Mouse (Mus musculus) midbrain, postnatal 0 days (tissue): Measurements from ENCODE around the gene Zfr2. TPM values are rescaled to one million over a fixed set of nuclear protein-coding genes. Genes with fewer than 3 reads are reported as not detected.

Experiments used
- ATAC-seq: fragments of 200-750 bp; cut with Nextera tagmentation; 2 replicates; pipeline ENCODE4 v1.8.0; 2017; ENCODE audit warnings: moderate number of reproducible peaks, mild to moderate bottlenecking, moderate TSS enrichment, moderate library complexity; ENCODE audit not compliant: low FRiP score
- DNase-seq: peaks from one replicate; pipeline ENCODE4 v3.0.0-alpha.2; 2015; ENCODE audit warnings: low spot score
- H3K27ac ChIP-seq: fragments of 300-500 bp; sonication (generic); 2 replicates; pipeline ENCODE4 v1.5.1; 2014; ENCODE audit warnings: low read depth, mild to moderate bottlenecking, low read length, mixed read lengths
- H3K27me3 ChIP-seq: fragments of 300-500 bp; sonication (generic); 2 replicates; pipeline ENCODE4 v1.6.1; 2014; ENCODE audit warnings: low read length, control low read depth, mixed read lengths; ENCODE audit not compliant: insufficient read depth
- H3K36me3 ChIP-seq: fragments of 300-500 bp; sonication (generic); 2 replicates; pipeline ENCODE4 v1.6.1; 2014; ENCODE audit warnings: low read length, control low read depth, mixed read lengths; ENCODE audit not compliant: insufficient read depth
- H3K4me1 ChIP-seq: fragments of 300-500 bp; sonication (generic); 2 replicates; pipeline ENCODE4 v1.6.1; 2014; ENCODE audit warnings: mild to moderate bottlenecking, control low read depth, antibody characterized with exemption, low read length, mixed read lengths; ENCODE audit not compliant: insufficient read depth
- H3K4me2 ChIP-seq: fragments of 300-500 bp; sonication (generic); 2 replicates; pipeline ENCODE4 v1.6.1; 2014; ENCODE audit warnings: low read depth, mild to moderate bottlenecking, low read length, mixed read lengths; ENCODE audit not compliant: poor library complexity, severe bottlenecking
- H3K4me3 ChIP-seq: fragments of 300-500 bp; sonication (generic); 2 replicates; pipeline ENCODE4 v1.5.1; 2014; ENCODE audit warnings: low read depth, mild to moderate bottlenecking, low read length, moderate library complexity
- H3K9ac ChIP-seq: fragments of 300-500 bp; sonication (generic); replicated peaks from 2 replicates; pipeline ENCODE4 v1.6.1; 2014; ENCODE audit warnings: mild to moderate bottlenecking, low read length, moderate library complexity, mixed read lengths; ENCODE audit not compliant: poor library complexity, severe bottlenecking
- H3K9me3 ChIP-seq: fragments of 300-500 bp; sonication (generic); 2 replicates; pipeline ENCODE4 v1.6.1; 2016; ENCODE audit warnings: low read length, control low read depth
- CTCF ChIP-seq: IDR thresholded peaks from 2 replicates; pipeline ENCODE4 v1.5.1; 2016; ENCODE audit warnings: antibody characterized with exemption, mild to moderate bottlenecking
- WGBS: fragments of 180-500 bp; shearing (Covaris S2); extraction: QIAGEN DNeasy Blood & Tissue Kit; methylation state at CpG from one replicate; pipeline ENCODE4 v1.1.7; 2014; 5-methylcytosine and 5-hydroxymethylcytosine counted together
- polyA plus RNA-seq: library from polyadenylated mRNA; unstranded; fragments of >200 nt; fragmentation: Nextera tagmentation; extraction: Ambion mirVana; gene quantifications from 2 replicates; pipeline ENCODE4 v1.2.1, GENCODE M21; 2015
- total RNA-seq: library from RNA; depleted of rRNA; stranded (reverse); fragments of >200 nt; gene quantifications from 2 replicates; pipeline ENCODE4 v1.2.3, GENCODE M21; 2014

Gene Zfr2
- total and polyA plus RNA-seq, 2 experiments from 2014 or later: 25.3 to 61.3 TPM

GRCm38 (mm10) chr10:81229735-81230437 is 3.1 kb upstream of the Zfr2 start:
- 4% methylated on average over 20 of the region's 20 CpGs for WGBS
- TF ChIP-seq CTCF: no peak
- ATAC-seq (no peak), DNase-seq (peak; percentile 50)
- Histone ChIP-seq H3K4me2 (peak overlapping the region; percentile 77), H3K27me3 (no peaks in the 10 kb centered on the region), H3K36me3 (no peaks in the 10 kb centered on the region), H3K9me3 (no peaks in the 10 kb centered on the region), H3K9ac (peak overlapping the region; percentile 94), H3K4me3 (peak overlapping the region; percentile 76), H3K4me1 (peaks cover 15% of the 10 kb centered on the region), H3K27ac (peak overlapping the region; percentile 96)

DNA sequence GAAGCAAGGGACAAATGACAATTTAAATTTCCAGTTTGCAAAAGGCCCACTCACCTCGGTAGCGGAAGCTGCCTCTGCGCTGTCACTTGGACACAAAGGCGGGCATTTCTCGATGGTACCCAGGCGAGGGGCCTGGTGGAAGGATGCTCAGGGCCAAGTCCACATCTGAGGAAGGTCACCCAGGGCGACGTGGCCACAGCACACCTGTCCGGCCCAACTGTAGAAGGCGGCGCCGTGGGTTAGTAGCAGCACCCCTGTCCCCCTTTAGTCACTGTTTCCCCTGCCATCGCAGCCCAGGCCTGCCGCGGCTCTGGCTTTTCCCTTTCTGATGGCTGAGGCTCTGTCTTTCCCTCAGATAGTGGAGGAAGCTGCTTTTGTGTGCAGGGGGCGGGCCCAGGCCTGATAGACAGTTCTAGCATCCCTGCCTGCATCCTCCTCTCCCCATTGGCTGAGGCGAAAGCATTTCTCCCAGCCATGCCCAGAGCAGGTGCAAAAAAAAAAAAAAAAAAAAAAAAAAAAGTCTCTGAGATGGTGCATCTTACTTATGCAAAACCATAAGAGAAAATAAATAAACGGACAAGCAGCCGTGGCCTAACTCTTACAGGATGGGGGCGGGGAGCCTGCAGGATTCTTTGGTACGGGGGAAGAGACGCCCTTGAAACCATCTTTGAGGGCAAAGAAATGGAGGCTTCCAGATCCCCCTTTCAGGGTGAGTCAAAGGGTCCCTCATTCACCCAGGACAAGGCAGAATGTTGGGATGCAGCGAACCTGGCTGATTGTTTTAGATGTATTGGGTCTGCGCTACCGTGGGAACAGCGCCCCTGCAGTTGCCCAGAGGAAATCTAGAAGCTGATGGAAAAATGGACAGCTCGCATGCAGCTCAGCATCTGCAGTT is 2.3 kb upstream of the Zfr2 start, which contains the start of gene Atcay:
Atcay (minus strand) TSS at position 396 of the 895 bp plus-strand sequence.
- H3K4me1 ChIP-seq: peaks cover 15% of the 10 kb centered on the region
- peak; percentile 87 for ATAC-seq
- H3K27me3 ChIP-seq: no peaks in the 10 kb centered on the region
- H3K36me3 ChIP-seq: no peaks in the 10 kb centered on the region; the same call in 1 of the 2 replicates
- TF ChIP-seq CTCF: peak; percentile 79
- H3K9me3 ChIP-seq: no peaks in the 10 kb centered on the region
- peak within 1 kb of the TSS; percentile 77 for H3K4me2 ChIP-seq
- peak within 1 kb of the TSS; percentile 76 for H3K4me3 ChIP-seq
- DNase-seq: peak; percentile 93
- peak within 1 kb of the TSS; percentile 94 for H3K9ac ChIP-seq
- H3K27ac ChIP-seq: peak within 1 kb of the TSS; percentile 96
- WGBS: 3% methylated on average over 27 of the region's 27 CpGs

- TF ChIP-seq CTCF: no peak
- peak overlapping the region; percentile 96 for H3K27ac ChIP-seq
- H3K4me1 ChIP-seq: peaks cover 15% of the 10 kb centered on the region
- peak overlapping the region; percentile 76 for H3K4me3 ChIP-seq
- H3K4me2 ChIP-seq: peak overlapping the region; percentile 77
- H3K27me3 ChIP-seq: no peaks in the 10 kb centered on the region
- H3K9ac ChIP-seq: no peak overlapping the region; the same call in 1 of the 2 replicates
- DNase-seq (no peak), ATAC-seq (0 out of 2 replicates have a peak, but pooled peaks have one; percentile 1)
- WGBS: 42% methylated on average over 7 of the region's 7 CpGs
- no peaks in the 10 kb centered on the region for H3K9me3 ChIP-seq
- no peaks in the 10 kb centered on the region; the same call in 1 of the 2 replicates for H3K36me3 ChIP-seq
These were observed 1.5 kb upstream of the Zfr2 start for GRCm38 (mm10) chr10:81231436-81231835.

DNA sequence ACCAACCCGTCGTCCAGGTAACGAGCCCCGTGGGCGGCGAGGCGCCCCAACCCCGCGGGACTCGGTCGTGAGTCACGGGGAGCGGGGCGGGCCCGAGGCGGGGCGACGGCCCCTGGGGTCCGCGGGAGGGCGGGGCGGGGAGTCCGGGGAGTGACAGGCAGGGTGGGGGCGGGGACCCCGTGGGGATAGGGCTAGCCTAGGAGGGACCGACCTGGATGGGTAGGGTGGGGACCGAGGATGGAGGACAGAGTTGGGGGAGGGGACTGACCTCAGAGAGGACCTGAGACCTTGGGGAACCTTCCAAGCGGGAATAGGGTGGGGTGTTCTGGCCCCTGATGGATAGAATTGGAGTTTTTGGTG is 251 bp downstream of the Zfr2 start:
- under 1% methylated on average over 14 of the region's 28 CpGs for WGBS
- Histone ChIP-seq H3K36me3 (no peaks in the 10 kb centered on the region; the same call in 1 of the 2 replicates), H3K9ac (peak overlapping the region; percentile 97), H3K27me3 (no peaks in the 10 kb centered on the region), H3K4me3 (peak overlapping the region; percentile 71), H3K9me3 (no peaks in the 10 kb centered on the region), H3K27ac (peak overlapping the region; percentile 48; the same call in 1 of the 2 replicates), H3K4me1 (peaks cover 15% of the 10 kb centered on the region), H3K4me2 (peak overlapping the region; percentile 67)
- DNase-seq (no peak), ATAC-seq (peak; percentile 47)
- TF ChIP-seq CTCF: no peak

- Histone ChIP-seq H3K9me3 (no peaks in the 10 kb centered on the region), H3K27ac (no peak overlapping the region), H3K4me1 (peaks cover 10% of the 10 kb centered on the region), H3K4me3 (no peak overlapping the region), H3K27me3 (no peaks in the 10 kb centered on the region), H3K9ac (no peak overlapping the region), H3K36me3 (no peaks in the 10 kb centered on the region; the same call in 1 of the 2 replicates), H3K4me2 (no peak overlapping the region)
- TF ChIP-seq CTCF: no peak
- ATAC-seq (no peak), DNase-seq (no peak)
- WGBS: 79% methylated on average over 6 of the region's 6 CpGs
These were observed 1.3 kb downstream of the Zfr2 start for GRCm38 (mm10) chr10:81234206-81234605.
